Mouse (Mus musculus) lung, postnatal 0 days (tissue): Measurements from ENCODE around the gene Mfng.

Source experiments
- CTCF ChIP-seq: IDR thresholded peaks from 2 replicates; pipeline ENCODE4 v1.5.1; 2016; ENCODE audit warnings: antibody characterized with exemption, mild to moderate bottlenecking
- EP300 ChIP-seq: IDR thresholded peaks from 2 replicates; pipeline ENCODE4 v1.6.1; 2016; ENCODE audit warnings: antibody characterized with exemption, mild to moderate bottlenecking, control low read depth

GRCm38 (mm10) chr15:78736681-78737100 lies 36.6 kb downstream of the Mfng start:
- no peak for TF ChIP-seq CTCF
- TF ChIP-seq EP300: no peak
